Mouse (Mus musculus) gastrocnemius, postnatal 14 days (tissue): ENCODE data around the gene Dnah6. TPM values are rescaled to one million over a fixed set of nuclear protein-coding genes. Genes with fewer than 3 reads are reported as not detected.

Experiments
- DNase-seq: peaks from one replicate; pipeline ENCODE4 v3.0.0; 2021; ENCODE audit warnings: mixed read lengths
- intact Hi-C: fragments of 180-260 bp; cut with DNase I; formaldehyde crosslinking; loops from one replicate; pipeline ENCODE4 v1.15.1; 2025; ENCODE audit warnings: low total_unique reads
- total RNA-seq, 2 experiments: library from RNA; stranded (reverse); gene quantifications; 2 replicates each; pipeline ENCODE4 v1.2.3; 2021

Dnah6 gene
- total RNA-seq, 2 experiments from 2014 or later: 0.04 to 0.06 TPM

DNA sequence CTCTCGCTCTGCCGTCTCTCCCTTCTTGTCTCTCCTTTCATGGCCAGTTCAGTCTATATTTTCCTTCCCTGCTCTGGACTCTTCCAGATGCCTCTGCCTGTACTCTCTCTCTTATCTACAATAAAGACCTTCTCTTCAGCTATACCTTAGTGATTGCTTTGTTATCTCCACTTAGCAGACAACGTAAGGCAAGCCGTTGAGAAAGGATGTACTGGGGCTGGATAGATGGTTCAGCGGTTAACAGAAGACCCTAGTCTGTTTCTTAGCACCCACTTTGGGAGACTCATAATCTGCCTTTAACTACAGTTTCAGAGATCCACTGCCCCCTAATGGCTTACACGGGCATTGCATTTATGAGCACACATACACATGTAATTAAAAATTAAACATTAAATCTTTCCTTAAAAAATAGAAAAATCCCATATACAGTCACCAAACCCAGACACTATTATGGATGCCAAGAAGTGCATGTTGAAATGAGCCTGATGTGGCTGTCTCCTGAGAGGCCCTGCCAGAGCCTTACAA is 11.8 kb upstream of the Dnah6 start:
- intact Hi-C loops: no loop called here
- no peak for DNase-seq

DNA sequence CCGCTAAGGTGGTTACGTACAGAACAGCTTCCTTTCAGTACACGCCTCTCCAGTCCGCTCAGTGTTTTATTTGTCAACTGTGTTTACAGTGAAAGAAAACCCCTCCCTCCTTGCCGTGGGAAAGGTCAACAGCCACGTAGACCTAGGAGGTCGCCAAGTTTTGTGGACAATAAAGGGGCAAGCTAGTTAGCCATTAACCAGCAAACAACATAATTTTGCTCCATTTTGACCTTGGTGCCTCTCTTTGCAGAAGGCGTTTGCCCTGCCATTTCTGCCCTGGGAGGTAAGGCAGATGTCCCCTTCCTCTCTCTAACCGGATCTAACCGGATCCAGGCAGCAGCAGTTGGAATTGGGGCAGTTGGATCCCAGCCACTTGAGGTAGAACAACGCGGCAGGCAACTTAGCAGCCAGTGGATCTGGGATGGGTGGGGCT is 10.7 kb upstream of the Dnah6 start:
- intact Hi-C loops: no loop called here
- no peak for DNase-seq

DNA sequence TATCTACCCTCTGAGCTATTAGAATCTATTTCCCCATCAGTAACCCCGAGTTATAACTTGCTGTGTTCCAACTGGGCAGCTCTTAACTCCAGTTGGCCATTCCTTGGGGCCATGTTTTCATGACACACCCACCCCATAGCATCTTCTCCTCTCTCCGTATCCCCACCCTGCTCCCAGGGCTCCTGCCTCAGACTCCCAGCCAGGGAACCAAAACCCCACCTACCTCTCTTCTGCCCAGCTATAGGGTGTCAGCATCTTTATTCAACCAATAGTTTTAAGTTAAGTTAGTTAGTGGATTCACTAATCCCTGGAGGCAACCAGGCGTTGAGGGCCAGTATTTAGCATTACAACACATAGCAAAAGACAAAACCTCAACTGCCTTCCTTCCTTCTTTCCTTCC is 7.4 kb upstream of the Dnah6 start:
- DNase-seq: no peak
- intact Hi-C loops: loop anchor here (5.0 kb wide), 1 partner anchor 292 kb away; no protein-coding TSS in a partner anchor

DNA sequence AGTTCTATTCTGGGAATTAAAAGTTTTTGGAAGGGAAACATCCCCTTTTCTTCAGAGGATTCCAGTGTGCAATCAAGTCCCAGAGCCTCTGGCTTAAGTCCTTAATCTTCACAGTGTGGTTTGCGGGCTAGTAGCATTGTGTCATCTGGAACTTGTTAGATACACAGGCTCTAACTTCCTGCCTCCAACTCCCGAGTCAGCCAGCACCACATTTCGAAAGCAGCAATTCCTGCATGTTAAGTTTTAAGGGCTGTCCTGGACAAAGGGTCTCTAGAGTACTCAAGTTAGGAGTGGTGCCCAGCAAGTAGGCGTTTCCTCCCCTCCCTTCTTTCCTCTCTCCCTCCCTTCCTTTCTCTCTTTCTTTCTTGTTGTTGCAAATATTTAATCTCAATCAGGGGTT is 7.0 kb upstream of the Dnah6 start:
- intact Hi-C loops: loop anchor here (5.0 kb wide), 1 partner anchor 291 kb away; no protein-coding TSS in a partner anchor
- peak; percentile 41 for DNase-seq

DNA sequence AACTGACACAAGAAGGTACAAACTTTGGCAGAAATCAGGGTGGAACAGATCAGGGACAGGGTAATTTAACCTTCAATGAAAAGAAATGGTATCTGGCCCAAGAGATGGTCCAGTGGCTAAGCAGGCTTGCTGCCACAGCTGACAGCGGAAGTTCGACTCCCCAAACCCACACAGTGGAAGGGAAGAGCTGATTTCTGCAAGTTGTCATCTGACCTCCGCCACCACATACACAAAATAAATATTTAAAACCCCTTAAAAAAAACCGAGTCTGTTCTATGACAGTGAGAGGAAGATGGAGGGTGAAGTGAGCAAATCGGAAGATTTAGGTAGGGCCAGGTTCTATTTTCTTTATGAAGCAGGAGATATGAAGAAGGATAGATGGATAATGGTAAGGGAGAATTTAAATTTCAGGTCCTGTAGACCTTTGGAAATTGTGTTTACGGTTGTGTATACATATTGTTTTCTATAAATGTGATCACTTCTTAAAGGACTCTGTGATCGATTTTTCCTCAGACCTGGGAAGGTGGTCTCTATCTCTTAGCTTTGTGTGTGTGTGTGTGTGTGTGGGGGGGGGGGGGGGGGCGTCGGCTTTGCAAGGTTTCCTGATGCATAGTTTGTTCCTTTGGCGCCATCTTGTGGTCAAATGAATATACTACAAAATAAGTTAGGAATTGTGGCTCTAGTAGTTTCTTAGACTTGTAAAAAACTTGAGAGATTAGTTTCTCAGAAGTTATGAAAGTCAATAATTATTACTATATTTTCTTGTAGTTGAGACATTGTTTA is 6.1 kb upstream of the Dnah6 start:
- DNase-seq: no peak
- intact Hi-C loops: loop anchor here (5.0 kb wide), 1 partner anchor 290 kb away; no protein-coding TSS in a partner anchor

DNA sequence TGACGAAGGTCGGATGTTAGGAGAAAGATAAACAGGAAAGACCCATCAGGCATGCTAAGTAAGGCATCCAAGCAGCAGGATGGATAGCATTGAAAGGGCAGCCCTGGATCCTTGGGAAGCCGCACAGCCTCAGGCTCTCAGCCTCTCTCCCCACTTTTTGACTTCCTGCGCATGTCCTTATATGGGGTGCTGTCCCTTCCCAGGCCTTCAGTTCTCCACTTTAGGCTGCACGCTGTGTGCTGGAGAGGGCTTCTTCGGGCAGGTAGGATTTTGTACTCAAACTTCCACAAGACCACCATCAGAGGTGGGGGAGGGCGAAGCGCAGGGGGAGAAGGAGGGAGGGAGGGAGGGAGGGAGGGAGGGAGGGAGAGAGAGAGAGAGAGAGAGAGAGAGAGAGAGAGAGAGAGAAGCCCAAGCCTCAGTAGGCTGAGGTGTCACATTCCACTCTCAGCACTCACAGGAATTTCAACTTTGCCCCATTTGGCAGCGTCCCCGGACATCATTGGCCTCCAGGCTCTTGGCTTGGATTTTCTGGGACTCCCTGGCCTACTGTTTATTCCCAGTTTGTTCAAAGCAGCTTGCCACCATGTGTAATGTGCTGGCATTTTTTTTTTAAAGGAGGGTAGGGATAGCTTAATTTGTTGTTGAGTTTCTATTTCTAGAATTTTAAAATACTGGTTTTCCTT is 1.5 kb upstream of the Dnah6 start:
- intact Hi-C loops: no loop called here
- DNase-seq: peak; percentile 85

DNA sequence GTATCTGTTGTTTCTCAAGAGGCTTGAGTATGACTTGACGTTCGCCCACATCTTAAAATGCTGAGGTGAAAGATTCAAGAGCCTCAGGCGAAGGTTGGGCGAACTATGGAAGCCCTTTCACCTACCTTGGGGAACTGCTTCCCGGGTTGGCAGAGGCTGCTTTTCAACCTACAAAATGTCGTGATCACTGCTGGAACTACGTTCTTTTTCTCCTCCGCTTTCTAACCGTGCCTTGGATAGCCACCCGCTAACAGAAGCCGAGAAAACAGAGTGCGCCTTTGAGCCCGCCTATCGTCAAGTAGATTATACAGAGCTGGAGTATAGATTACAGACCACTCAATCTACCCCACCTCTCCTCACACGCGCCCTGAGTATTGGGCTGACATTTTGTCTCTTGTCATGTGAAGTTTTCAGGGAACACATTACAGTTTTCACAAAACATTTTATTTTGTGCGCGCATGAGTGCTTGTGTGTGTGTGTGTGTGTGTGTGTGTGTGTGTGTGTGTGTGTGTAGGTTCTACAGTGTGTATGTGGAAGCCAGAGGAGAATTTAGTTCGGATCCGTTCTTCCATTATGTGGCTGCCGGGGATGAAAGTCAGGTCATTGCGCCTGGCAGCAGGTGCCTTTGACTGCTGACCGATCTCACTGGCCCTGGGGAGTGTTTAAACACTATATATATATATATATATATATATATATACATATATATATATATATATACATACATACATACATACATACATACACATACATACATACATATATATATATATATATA is 696 bp upstream of the Dnah6 start:
- no peak for DNase-seq
- intact Hi-C loops: no loop called here

DNA sequence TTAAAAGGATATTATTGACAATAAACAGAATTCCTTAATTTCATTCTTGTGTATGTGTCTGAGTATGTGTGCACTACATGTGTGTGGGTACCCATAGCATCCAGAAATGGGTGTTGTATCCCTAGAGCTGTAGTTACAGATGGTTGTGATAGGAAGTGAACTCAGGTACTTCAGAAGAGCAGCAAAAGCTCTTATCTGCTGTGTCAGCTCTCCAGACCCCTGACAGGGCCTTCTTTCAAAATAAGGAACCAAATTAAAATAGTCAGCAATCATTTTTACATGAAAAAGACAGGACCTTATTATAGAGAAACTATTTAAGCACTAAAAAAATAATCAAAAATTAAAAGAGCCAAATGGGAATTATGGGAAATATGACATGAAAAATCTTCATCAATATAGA is 9.8 kb downstream of the Dnah6 start:
- intact Hi-C loops: no loop called here
- no peak for DNase-seq

DNA sequence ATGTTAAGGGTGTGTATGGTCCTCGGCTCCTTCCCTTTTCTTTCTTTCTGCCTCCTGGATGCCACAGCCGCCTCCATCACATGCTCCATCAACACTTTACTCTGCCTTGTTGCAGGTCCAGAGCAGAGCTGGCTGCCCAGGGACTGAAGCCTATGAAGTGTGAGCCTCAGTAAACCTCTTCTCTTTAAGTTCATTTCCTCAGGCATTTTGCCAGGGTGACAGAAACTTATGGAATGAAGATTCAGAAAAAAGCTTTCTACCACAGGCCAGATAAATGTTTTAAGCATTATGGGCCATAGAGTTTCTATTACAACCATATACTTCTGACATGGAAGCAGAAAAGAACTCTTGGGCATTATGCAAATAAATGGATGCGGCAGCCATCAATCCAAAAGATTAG is 10.4 kb downstream of the Dnah6 start:
- no peak for DNase-seq
- intact Hi-C loops: no loop called here

DNA sequence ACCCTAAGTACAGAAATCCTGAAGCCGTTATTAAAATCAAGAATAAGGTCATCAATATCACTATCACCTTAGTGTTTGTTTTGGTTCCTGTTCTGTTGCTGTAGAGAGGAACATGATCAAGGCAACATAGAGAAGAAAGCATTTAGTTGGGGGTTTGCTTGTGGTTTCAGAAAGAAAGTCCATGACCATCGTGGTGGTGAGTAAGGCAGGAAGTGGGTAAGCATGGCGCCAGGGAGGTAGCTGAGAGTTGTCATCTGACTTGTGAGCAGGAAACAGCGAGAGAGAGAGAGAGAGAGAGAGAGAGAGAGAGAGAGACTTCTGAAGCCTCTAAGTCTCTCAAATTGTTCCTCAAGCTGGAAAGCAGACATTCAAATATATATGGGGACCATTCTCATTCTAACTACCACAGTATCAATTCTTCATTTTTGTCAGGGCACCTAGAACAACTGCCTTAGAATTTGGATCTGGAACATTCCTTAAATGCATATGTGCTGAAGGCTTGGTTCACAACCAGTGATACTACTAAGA is 10.9 kb downstream of the Dnah6 start:
- intact Hi-C loops: no loop called here
- no peak for DNase-seq

DNA sequence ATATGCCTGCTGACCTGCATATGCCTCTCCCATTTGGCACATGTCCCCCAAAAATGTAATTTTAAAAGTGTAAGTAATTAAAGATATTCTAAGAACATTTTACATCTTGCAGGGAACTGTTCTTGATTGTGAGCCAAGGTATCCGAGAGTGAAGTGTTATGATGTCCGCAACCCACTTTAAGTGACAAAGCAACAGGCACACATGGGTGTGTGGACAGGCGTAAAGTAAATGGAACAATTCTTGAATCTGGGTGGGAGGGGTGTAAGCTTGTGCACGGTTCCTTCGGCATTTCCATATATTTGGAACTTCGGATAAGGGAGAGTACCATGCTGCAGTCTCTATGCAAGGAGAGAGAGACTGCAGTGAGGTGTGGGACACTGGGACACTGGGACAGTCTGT is 11.9 kb downstream of the Dnah6 start:
- no peak for DNase-seq
- intact Hi-C loops: no loop called here

DNA sequence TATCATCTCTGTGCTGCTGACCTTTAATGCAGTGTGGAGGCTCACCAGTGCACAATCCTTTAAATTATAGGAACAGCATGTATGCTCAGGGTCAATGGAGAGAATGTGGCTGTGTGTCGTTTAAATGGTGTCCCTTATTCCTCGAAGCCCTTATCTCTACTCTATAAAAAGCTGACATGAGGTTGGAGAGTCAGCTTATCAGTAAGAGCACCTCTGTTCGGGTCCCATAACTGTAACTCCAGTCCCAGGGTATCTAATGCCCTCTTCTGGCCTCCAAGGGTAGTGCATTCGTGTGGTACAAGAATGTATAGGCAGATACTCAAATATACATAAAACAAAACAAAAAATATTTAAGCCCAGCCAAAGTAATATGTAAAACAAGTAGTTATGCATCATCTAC is 16.5 kb downstream of the Dnah6 start:
- no peak for DNase-seq
- intact Hi-C loops: no loop called here

DNA sequence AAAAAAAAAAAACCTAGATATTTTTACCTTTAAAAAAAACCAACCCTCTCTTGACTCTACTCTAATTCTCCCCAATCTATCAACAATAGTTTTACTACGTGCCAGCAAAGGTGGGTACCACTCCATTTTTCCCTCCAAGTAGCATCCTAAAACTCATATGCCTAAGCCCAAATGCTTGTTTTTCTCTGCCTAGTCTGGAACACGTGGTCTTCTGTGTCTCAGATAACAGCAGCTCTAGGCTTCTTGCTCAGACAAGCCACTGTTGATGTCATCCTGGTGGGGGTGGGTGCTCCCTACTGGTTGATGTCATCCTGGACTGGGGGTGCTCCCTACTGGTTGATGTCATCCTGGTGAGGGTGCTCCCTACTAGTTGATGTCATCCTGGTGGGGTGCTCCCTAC is 17.7 kb downstream of the Dnah6 start:
- intact Hi-C loops: no loop called here
- DNase-seq: no peak

DNA sequence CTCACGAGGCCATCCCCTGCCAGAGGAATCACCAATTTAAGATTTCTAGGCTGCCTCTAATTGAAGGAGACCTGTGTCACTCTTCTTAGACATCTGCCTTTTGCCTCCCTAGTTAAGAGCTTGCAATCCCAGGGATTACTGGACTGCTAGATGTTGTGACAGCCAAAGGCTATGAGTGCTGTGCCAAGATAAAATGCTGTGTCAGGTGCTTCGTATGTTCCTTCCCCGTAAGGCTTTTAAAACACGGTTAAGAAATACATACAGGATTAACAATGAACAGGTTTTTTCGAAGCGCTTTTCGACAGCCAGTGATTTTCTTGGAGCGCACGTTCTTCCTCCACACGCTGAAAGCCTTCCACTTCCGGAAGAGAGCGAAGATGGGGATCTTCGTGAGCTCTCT is 26.2 kb downstream of the Dnah6 start:
- intact Hi-C loops: no loop called here
- DNase-seq: no peak

DNA sequence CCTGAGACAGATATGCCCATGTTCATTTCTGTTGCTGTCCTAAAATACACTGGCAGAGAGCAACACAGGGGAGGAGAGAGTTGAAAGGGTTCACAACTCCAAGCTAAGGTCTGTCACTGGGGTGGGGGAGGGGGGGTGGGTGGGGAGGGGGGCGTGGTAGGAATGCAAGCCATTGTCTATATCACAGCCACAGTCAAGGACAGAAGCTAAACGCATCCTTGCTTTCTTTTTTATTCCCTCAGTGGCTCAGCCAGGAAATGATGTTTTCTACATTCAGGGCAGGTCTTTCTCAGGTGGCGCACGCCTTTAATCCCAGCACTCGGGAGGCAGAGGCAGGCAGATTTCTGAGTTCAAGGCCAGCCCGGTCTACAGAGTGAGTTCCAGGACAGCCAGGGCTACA is 30.7 kb downstream of the Dnah6 start:
- no peak for DNase-seq
- intact Hi-C loops: no loop called here

DNA sequence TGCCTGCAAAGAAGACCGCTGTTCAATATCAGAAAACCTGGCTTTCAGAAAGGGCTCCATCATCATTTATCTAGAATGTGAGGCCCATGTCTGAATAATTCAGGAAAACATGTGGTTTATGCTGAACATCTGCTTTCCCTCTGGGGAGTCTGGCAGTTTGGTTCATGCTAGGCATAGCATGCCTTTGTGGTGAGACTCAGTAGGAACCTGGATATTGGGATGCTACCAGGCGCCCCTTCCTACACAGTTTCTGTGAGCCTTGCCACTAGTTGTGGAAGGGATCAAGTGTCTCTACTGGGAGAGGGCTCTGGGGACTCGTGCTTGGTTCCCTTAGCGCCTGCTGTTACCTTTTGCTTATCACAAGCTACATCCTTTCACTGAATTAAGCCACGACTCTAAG is 37.2 kb downstream of the Dnah6 start:
- DNase-seq: no peak
- intact Hi-C loops: no loop called here

DNA sequence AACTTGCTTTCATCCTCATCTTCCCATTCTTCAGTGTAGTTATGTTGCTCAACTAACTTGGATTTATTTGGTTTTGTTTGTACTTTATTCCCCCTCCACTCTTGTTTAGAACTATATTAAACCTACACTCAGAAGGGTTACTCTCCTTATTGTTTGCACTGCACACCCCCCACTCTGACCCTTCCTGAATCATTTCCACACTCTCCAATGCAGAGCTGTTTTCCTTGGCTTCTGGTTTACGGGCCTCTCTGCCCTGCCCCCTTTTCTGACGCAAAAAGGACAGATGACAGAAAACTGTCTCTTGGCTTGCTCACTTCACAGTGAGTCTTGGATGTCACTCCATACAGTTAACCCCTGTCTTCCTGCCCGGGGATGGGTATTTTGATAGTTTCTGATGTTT is 38.5 kb downstream of the Dnah6 start:
- no peak for DNase-seq
- intact Hi-C loops: no loop called here

DNA sequence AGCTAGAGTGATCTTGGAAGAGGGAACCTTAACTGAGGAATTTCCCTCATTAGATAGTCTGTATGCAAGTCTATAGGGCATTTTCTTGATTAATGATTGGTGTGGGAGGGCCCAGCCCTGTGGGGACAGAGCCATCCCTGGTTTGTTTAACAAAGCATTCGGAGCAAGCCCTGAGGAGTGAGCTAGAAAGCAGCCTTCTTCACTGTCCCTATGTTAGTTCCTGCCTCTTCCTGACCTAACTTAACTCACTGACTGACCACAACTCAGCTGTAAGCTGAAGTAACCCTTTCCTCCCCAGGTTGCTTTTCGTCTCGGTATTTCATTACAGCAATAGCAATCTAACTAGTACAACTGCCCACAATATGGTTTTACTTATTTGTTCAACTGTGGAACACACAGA is 39.0 kb downstream of the Dnah6 start:
- no peak for DNase-seq
- intact Hi-C loops: no loop called here

DNA sequence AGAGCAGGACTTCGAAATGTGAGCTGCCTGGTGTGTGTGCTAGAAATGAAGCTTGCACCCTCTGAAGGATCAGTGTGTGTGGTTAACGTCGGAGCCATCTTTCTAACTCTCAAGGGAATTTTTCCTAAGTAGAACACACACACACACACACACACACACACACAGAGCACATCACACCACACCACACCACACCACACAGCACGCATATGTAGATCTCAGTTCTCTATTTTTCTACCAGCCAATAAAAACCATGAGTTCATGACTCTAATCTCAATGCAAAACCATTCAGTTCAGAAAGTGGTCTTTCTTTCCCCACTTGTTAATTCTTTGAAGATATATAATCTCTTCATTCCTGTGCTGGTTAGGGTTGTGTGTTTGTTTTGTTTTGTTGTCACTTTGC is 39.4 kb downstream of the Dnah6 start:
- DNase-seq: no peak
- intact Hi-C loops: no loop called here

DNA sequence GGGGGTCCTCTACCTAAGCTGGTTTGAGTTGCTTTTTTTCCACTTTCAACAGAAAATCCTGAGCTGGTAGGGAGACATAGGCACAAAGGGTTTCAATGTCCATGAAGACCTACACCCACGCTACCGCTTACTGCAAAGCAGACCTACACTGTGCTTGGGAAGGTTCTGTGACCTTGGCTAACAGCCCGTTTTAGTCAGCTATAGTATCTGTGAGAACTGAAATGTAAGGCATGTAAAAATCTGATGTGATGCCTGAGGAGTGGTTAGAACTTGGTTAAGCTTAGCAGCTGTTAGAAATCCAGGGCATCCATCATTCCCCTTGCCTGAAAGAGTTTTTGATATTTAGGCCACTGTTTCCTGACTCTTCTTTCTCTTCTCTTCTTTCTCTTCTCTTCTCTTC is 46.3 kb downstream of the Dnah6 start:
- intact Hi-C loops: no loop called here
- no peak for DNase-seq
